Mouse (Mus musculus) kidney, postnatal 0 days (tissue): ENCODE measurements at regions not wholly inside any gene's neighbourhood (a gene's known extent, or its start where the extent isn't known, plus 50 kb on each side); places are given as distances from the start of the nearest gene placed in this dataset.

Source experiments
- ATAC-seq: fragments of 200-750 bp; cut with Nextera tagmentation; replicated peaks from 2 replicates; pipeline ENCODE4 v1.8.0; 2017; ENCODE audit warnings: low read depth, moderate number of reproducible peaks, moderate TSS enrichment, moderate library complexity; ENCODE audit not compliant: low FRiP score
- DNase-seq: peaks from one replicate; pipeline ENCODE4 v3.0.0-alpha.2; 2016; ENCODE audit warnings: low spot score
- H3K27ac ChIP-seq: fragments of 300-500 bp; sonication (generic); 2 replicates; pipeline ENCODE4 v1.5.1; 2014; ENCODE audit warnings: mild to moderate bottlenecking
- H3K27me3 ChIP-seq: fragments of 300-500 bp; sonication (generic); 2 replicates; pipeline ENCODE4 v1.6.1; 2014; ENCODE audit warnings: low read length, mixed read lengths; ENCODE audit not compliant: insufficient read depth
- H3K36me3 ChIP-seq: fragments of 300-500 bp; sonication (generic); 2 replicates; pipeline ENCODE4 v1.6.1; 2014; ENCODE audit warnings: low read length, mixed read lengths; ENCODE audit not compliant: insufficient read depth
- H3K4me1 ChIP-seq: fragments of 300-500 bp; sonication (generic); replicated peaks from 2 replicates; pipeline ENCODE4 v1.6.1; 2014; ENCODE audit warnings: antibody characterized with exemption, low read length, mixed read lengths; ENCODE audit not compliant: insufficient read depth
- H3K4me2 ChIP-seq: fragments of 300-500 bp; sonication (generic); 2 replicates; pipeline ENCODE4 v1.6.1; 2014; ENCODE audit warnings: mild to moderate bottlenecking, low read length, moderate library complexity, mixed read lengths
- H3K4me3 ChIP-seq: fragments of 300-500 bp; sonication (generic); replicated peaks from 2 replicates; pipeline ENCODE4 v1.5.1; 2014; ENCODE audit warnings: low read depth, low read length
- H3K9ac ChIP-seq: fragments of 300-500 bp; sonication (generic); 2 replicates; pipeline ENCODE4 v1.6.1; 2014; ENCODE audit warnings: low read depth, low read length
- H3K9me3 ChIP-seq: fragments of 300-500 bp; sonication (generic); replicated peaks from 2 replicates; pipeline ENCODE4 v1.6.1; 2016; ENCODE audit warnings: low read length, inconsistent platforms, mixed read lengths
- CTCF ChIP-seq: IDR thresholded peaks from 2 replicates; pipeline ENCODE4 v1.5.1; 2016; ENCODE audit warnings: antibody characterized with exemption, low read depth, mild to moderate bottlenecking, moderate library complexity
- WGBS: fragments of 180-500 bp; shearing (Covaris S2); extraction: QIAGEN DNeasy Blood & Tissue Kit; methylation state at CpG from one replicate; pipeline ENCODE4 v1.1.7; 2014; 5-methylcytosine and 5-hydroxymethylcytosine counted together

DNA sequence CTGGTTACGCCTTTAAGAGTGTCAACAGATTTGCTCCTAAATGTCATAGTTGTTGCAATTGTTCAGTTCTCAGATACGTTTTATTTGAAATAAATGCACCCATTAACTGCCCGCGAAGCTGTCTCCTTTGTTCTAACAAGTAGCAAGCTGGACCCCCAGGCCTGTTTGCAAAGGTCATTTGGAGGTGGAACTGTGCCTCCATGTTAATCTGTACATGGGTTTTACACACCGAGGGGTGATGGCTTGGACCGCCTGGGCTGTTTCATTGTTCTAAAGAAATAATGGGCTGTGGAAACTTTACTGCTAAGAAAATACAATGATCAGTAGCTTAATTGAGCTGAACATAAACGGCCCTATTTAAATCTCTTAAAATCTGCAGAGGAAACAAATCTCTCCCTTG is 178.8 kb downstream of the Klf6 start:
- ATAC-seq = no peak
- Histone ChIP-seq H3K9me3 (no peaks in the 10 kb centered on the region), H3K27me3 (no peaks in the 10 kb centered on the region), H3K4me3 (no peak overlapping the region), H3K9ac (no peak overlapping the region), H3K4me1 (no peaks in the 10 kb centered on the region), H3K27ac (no peak overlapping the region), H3K36me3 (no peaks in the 10 kb centered on the region), H3K4me2 (no peak overlapping the region)
- no peak for TF ChIP-seq CTCF
- WGBS = 39% methylated on average over 7 of the region's 7 CpGs
- DNase-seq = peak; percentile 7

DNA sequence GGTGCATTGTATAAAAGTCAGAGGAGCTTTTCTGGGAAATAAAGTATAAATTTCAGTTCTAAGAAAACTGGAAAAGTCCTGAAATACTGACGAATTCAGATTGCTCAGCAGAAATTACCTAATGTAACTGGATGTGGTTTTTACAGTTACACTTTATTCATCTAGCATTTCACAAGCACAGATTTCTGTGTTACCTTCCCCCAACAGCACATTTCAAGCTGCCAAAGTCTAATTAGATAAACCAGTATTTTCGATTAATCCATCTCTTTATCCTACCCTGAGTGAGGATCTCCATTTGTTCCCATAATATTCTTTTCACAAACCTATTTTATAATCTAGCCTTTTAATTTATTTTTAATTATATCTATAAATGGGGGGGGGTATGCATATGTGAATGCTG is 179.4 kb downstream of the Klf6 start:
- no peak overlapping the region for H3K27ac ChIP-seq
- no peak overlapping the region for H3K4me2 ChIP-seq
- H3K27me3 ChIP-seq = no peaks in the 10 kb centered on the region
- H3K4me1 ChIP-seq = no peaks in the 10 kb centered on the region
- no peaks in the 10 kb centered on the region for H3K36me3 ChIP-seq
- TF ChIP-seq CTCF = no peak
- H3K4me3 ChIP-seq = no peak overlapping the region
- H3K9me3 ChIP-seq = no peaks in the 10 kb centered on the region
- ATAC-seq = no peak
- no peak for DNase-seq
- no peak overlapping the region for H3K9ac ChIP-seq
- WGBS = 75% methylated on average over 2 of the region's 2 CpGs

DNA sequence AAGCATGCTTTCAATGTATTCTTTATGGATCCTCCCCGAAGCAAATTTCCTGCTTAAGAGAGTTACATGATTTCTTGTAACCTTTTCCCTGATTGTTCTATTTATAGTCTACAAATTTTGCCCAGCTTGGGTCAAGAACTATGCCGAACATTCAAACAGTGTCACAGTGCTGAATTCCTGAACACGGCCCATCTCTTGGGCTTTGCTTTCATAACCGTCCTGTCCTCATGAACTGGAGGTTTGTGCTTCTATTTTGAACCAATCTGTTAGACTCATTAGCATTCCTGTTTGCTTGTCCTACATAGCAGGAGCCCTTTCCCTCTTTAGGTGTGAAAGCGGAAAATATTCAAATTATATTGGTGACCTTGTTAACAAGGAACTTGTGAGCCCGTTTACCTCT is 181.2 kb downstream of the Klf6 start:
- Histone ChIP-seq H3K36me3 (no peaks in the 10 kb centered on the region), H3K27me3 (no peaks in the 10 kb centered on the region), H3K9ac (no peak overlapping the region), H3K4me1 (no peaks in the 10 kb centered on the region), H3K4me3 (no peak overlapping the region), H3K27ac (no peak overlapping the region), H3K9me3 (no peaks in the 10 kb centered on the region), H3K4me2 (no peak overlapping the region)
- 73% methylated on average over 6 of the region's 6 CpGs for WGBS
- DNase-seq (no peak), ATAC-seq (no peak)
- no peak for TF ChIP-seq CTCF

DNA sequence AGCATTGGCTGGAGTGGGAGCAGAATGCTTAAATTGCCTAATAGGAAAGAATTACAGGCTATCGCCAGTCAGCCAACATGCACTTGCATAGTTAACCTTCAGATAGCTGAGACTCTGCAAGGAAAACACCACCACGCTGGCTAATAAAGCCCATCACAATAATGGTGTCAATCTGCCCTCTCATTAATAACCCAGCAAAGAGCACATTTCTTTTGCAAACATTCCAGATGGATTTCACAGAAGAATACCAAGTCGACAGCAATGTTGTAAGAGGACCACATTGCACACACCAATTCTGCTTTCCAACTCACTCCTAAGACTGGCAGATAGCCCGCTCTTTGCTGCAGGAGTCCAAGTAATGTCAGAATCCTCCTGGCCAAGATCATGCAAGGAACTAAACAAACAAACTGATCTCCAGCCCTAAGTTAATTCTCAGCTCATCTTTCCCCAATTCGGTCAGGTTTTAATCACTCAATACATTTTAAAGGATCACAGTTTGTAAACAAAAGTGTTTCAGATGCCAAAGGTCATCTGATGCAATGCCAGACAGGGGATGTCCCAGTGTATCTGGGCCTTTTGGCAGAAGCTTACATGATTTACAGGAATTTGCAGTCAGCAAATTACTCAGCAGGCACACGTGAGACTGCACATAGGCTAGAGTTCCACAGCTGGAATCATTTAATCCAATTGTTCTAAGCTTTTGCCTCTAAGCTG is 198.4 kb downstream of the Klf6 start:
- Histone ChIP-seq H3K4me2 (no peak overlapping the region), H3K27me3 (no peaks in the 10 kb centered on the region), H3K36me3 (no peaks in the 10 kb centered on the region), H3K27ac (no peak overlapping the region), H3K9me3 (no peaks in the 10 kb centered on the region), H3K4me3 (no peak overlapping the region), H3K9ac (no peak overlapping the region), H3K4me1 (no peaks in the 10 kb centered on the region)
- peak; percentile 61; the same call in 1 of the 2 replicates for ATAC-seq
- WGBS = 19% methylated on average over 6 of the region's 6 CpGs
- no peak for TF ChIP-seq CTCF
- peak; percentile 74 for DNase-seq

DNA sequence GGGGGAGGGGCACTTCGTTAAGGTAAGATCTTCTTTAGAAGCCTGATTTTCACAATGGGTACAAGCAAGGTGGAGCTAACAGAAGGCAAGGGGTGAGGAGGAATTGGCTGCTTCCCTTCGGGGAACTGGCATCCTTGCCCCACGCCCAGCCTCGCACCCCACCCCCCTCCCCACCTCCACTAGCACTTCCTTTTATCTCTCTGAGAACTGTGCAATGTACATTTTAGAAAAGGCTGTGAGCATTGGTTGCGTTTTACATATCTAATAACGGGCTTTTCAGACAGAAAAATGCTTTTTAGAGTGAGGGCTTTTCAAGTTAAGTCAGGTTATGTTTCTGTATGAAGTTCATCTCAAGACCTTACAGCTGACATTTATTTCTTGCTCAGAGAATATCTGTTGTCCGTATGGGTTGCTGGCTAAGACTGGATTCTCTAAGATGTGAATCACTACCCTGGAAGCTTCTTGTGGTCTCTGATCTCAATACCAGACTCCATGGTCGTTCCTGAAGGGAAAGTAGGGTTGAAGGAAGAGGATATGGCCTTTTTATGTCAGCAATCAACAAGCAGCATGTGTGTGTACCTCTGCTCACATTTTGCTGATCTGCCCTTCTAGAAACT is 199.1 kb downstream of the Klf6 start:
- Histone ChIP-seq H3K9me3 (no peaks in the 10 kb centered on the region), H3K4me1 (no peaks in the 10 kb centered on the region), H3K27me3 (no peaks in the 10 kb centered on the region), H3K4me3 (no peak overlapping the region), H3K9ac (no peak overlapping the region), H3K36me3 (no peaks in the 10 kb centered on the region), H3K27ac (no peak overlapping the region), H3K4me2 (no peak overlapping the region)
- DNase-seq (no peak), ATAC-seq (no peak)
- no peak for TF ChIP-seq CTCF
- 52% methylated on average over 8 of the region's 8 CpGs for WGBS

DNA sequence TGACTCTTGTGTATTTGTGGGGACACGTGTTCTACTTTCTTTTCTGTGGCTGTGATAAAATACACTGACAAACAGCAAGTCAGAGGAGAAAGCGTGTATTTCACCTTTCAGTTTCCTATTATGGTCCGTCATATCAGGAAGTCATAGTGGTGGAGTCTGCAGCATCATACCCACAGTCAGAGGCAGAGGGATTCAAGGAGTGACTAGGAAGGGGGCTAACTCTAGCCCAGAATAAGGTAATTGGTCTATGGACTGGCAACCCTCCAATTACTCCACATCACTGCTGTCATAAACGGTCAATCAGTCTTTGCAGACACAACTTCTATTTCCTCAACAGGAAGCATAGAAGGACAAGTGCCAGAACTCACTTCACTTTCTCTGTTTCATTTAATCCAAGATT is 201.0 kb downstream of the Klf6 start:
- no peaks in the 10 kb centered on the region for H3K36me3 ChIP-seq
- DNase-seq = no peak
- H3K27ac ChIP-seq = no peak overlapping the region
- no peak overlapping the region for H3K4me3 ChIP-seq
- H3K9ac ChIP-seq = no peak overlapping the region
- H3K27me3 ChIP-seq = no peaks in the 10 kb centered on the region
- WGBS = 73% methylated on average over 4 of the region's 4 CpGs
- no peaks in the 10 kb centered on the region for H3K4me1 ChIP-seq
- H3K9me3 ChIP-seq = no peaks in the 10 kb centered on the region
- no peak overlapping the region for H3K4me2 ChIP-seq
- no peak for TF ChIP-seq CTCF
- ATAC-seq = no peak
